Mouse (Mus musculus): Measurements from ENCODE around the gene Spata31d1d.

- TF ChIP-seq POLR2A (IDR thresholded peaks at IDR 0.05; ENCODE audit: borderline replicate concordance, low read depth, low read length), result no peak
- no peak for TF ChIP-seq CTCF (IDR thresholded peaks at IDR 0.05; ENCODE audit: low read depth, low read length)
These were observed 32.4 kb downstream of the Spata31d1d start for GRCm38 (mm10) chr13:59699131-59699530.

Measured in bone marrow macrophage, adult 2 months (primary cell).